Mouse (Mus musculus) liver, embryonic 13.5 days (tissue): ENCODE measurements around the gene Rin1. TPM values are rescaled to one million over a fixed set of nuclear protein-coding genes. Genes with fewer than 3 reads are reported as not detected.
A peak's percentile ranks its signal among the peaks of the same experiment; 100 is the strongest.
"Not testable (repeated sequence)": the region's sequence is repeated elsewhere in the genome, so short reads cannot be mapped to it uniquely, and the experiment has no call there.

Source experiments
- ATAC-seq: fragments of 200-750 bp; cut with Nextera tagmentation; 2 replicates; pipeline ENCODE4 v1.8.0; 2017; ENCODE audit warnings: low read depth, mild to moderate bottlenecking, moderate number of reproducible peaks, moderate library complexity
- DNase-seq: peaks from one replicate; pipeline ENCODE4 v3.0.0; 2022
- H3K27ac ChIP-seq: fragments of 300-500 bp; sonication (generic); 2 replicates; pipeline ENCODE4 v1.5.1; 2015; ENCODE audit warnings: moderate library complexity, mild to moderate bottlenecking, inconsistent platforms
- H3K27me3 ChIP-seq: fragments of 300-500 bp; sonication (generic); 2 replicates; pipeline ENCODE4 v1.6.1; 2015; ENCODE audit warnings: mild to moderate bottlenecking, inconsistent platforms
- H3K36me3 ChIP-seq: fragments of 300-500 bp; sonication (generic); 2 replicates; pipeline ENCODE4 v1.6.1; 2015; ENCODE audit warnings: mild to moderate bottlenecking, inconsistent platforms
- H3K4me1 ChIP-seq: fragments of 300-500 bp; sonication (generic); replicated peaks from 2 replicates; pipeline ENCODE4 v1.6.1; 2015; ENCODE audit warnings: inconsistent platforms
- H3K4me2 ChIP-seq: fragments of 300-500 bp; sonication (generic); 2 replicates; pipeline ENCODE4 v1.6.1; 2015; ENCODE audit warnings: inconsistent platforms, mild to moderate bottlenecking, moderate library complexity
- H3K4me3 ChIP-seq: fragments of 300-500 bp; sonication (generic); replicated peaks from 2 replicates; pipeline ENCODE4 v1.5.1; 2015; ENCODE audit warnings: mild to moderate bottlenecking, inconsistent platforms
- H3K9ac ChIP-seq: fragments of 300-500 bp; sonication (generic); 2 replicates; pipeline ENCODE4 v1.6.1; 2015; ENCODE audit warnings: mild to moderate bottlenecking, inconsistent platforms
- H3K9me3 ChIP-seq: fragments of 300-500 bp; sonication (generic); replicated peaks from 2 replicates; pipeline ENCODE4 v1.6.1; 2016; ENCODE audit warnings: inconsistent platforms
- WGBS: fragments of 180-500 bp; shearing (Covaris S2); methylation state at CpG from one replicate; pipeline ENCODE4 v1.1.7; 2015; ENCODE audit not compliant: insufficient replicate concordance; 5-methylcytosine and 5-hydroxymethylcytosine counted together
- polyA plus RNA-seq: library from polyadenylated mRNA; unstranded; fragments of >200 nt; fragmentation: Nextera tagmentation; extraction: Ambion mirVana; gene quantifications from 2 replicates; pipeline ENCODE4 v1.2.1, GENCODE M21; 2015

Rin1 gene
- polyA plus RNA-seq, 1 experiment from 2014 or later = 0.33 TPM

GRCm38 (mm10) chr19:5086533-5086932, 36.3 kb downstream of the Rin1 start:
- ATAC-seq, H3K4me2 ChIP-seq, H3K9ac ChIP-seq, H3K9me3 ChIP-seq, DNase-seq, H3K4me3 ChIP-seq, H3K27ac ChIP-seq: not testable (repeated sequence)
- 40% methylated on average over 4 of the region's 4 CpGs for WGBS
- Histone ChIP-seq H3K27me3 (peaks cover 60% of the 10 kb centered on the region), H3K4me1 (peaks cover 34% of the 10 kb centered on the region), H3K36me3 (peaks cover 17% of the 10 kb centered on the region)

DNA sequence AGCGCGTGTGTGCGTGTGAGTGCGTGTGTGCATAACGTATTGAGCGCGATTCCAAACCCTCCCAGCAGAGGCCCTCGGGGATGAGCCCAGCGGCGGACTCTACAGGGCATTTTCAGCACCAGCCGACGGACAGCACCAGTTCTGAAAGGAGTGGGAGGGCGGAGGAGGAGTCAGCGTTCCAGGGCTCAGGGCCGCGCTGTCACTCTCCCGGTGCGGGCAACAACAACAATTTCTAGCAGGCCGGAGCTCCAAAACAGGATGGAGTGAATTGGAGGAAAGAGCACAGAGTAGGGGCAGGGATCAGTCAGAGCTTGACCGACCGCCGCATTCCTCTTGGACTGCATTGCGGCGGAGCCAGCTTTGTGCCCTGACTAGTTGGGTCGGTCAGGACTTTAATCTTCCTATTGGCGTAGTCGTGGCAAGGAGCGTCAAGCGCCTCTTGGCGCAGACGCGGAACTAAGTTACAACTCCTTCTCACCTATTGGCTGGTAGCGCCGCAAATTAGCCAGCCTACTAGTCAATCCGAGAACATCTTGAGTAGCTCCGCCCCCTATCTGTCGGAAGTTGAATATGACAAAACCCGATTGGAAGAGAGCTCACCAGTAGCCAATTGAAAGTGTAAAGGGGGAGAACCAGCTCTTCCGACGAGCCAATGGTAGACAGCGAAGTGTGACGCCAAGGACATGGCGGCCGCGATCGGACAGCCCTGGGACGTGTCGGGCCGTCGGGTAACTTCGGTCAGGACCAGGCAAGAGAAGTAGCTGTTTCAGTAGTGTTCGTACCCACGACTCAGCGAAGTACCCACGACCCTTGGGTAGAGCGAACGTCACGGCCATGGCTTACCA, 37.8 kb downstream of the Rin1 start, which contains the start of gene Yif1a:
Gene Yif1a, plus strand, starts transcription at position 655 of the 845 bp plus-strand sequence.
- Histone ChIP-seq H3K4me3 (peak within 1 kb of the TSS; percentile 77), H3K9me3 (no peaks in the 10 kb centered on the region), H3K4me1 (peaks cover 34% of the 10 kb centered on the region), H3K27me3 (peaks cover 44% of the 10 kb centered on the region), H3K36me3 (peaks cover 30% of the 10 kb centered on the region), H3K27ac (peak within 1 kb of the TSS; percentile 84), H3K9ac (peak within 1 kb of the TSS; percentile 77), H3K4me2 (peak within 1 kb of the TSS; percentile 82)
- DNase-seq (peak; percentile 90), ATAC-seq (peak; percentile 92)
- under 1% methylated on average over 58 of the region's 58 CpGs for WGBS

DNA sequence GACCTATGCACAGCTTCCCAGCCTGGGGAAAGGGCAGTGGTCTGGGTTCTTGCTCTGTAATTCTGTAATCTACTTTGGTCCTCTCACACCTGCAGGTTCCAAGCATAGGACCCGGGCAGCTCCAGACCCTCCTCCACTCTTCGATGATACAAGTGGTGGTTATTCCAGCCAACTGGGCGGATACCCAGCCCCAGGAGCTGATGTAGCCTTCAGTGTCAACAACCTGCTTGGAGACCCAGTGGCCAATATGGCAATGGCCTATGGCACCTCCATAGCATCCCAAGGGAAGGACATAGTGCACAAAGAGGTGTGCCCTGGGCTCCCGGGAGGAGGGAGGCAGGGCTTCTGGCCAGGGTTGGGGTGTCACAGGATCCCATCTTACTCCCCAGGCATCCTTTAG, 39.0 kb downstream of the Rin1 start:
- WGBS = 78% methylated on average over 4 of the region's 4 CpGs
- H3K27me3 ChIP-seq = peaks cover 32% of the 10 kb centered on the region
- ATAC-seq (no peak), DNase-seq (no peak)
- peak overlapping the region; percentile 82 for H3K4me2 ChIP-seq
- peaks cover 30% of the 10 kb centered on the region for H3K36me3 ChIP-seq
- no peak overlapping the region for H3K27ac ChIP-seq
- peak overlapping the region; percentile 77 for H3K9ac ChIP-seq
- peak overlapping the region; percentile 77 for H3K4me3 ChIP-seq
- peaks cover 43% of the 10 kb centered on the region for H3K4me1 ChIP-seq
- H3K9me3 ChIP-seq = no peaks in the 10 kb centered on the region

DNA sequence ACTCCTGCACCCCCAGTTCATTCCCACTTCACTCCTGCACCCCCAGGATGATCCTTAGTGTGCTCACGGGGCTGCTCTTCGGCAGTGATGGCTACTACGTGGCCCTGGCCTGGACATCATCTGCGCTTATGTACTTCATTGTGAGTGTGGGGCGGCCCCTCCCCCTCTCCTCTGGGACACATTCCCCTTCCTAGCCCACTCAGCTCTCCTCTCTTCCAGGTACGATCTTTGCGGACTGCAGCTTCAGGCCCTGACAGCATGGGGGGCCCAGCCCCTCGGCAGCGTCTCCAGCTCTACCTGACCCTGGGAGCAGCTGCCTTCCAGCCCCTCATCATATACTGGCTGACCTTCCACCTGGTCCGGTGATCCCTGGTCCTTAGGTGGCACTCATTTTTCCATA, 41.8 kb downstream of the Rin1 start:
- H3K4me3 ChIP-seq = no peak overlapping the region
- H3K4me2 ChIP-seq = no peak overlapping the region
- WGBS = 78% methylated on average over 10 of the region's 10 CpGs
- H3K4me1 ChIP-seq = peaks cover 51% of the 10 kb centered on the region
- DNase-seq = no peak
- no peaks in the 10 kb centered on the region for H3K9me3 ChIP-seq
- no peak overlapping the region for H3K27ac ChIP-seq
- no peak for ATAC-seq
- H3K36me3 ChIP-seq = peaks cover 30% of the 10 kb centered on the region
- no peak overlapping the region for H3K9ac ChIP-seq
- peaks cover 28% of the 10 kb centered on the region for H3K27me3 ChIP-seq

- Histone ChIP-seq H3K9me3 (no peaks in the 10 kb centered on the region), H3K4me1 (peaks cover 58% of the 10 kb centered on the region), H3K4me2 (no peak overlapping the region), H3K9ac (no peak overlapping the region; the same call in 1 of the 2 replicates), H3K4me3 (no peak overlapping the region), H3K27ac (no peak overlapping the region), H3K27me3 (peaks cover 33% of the 10 kb centered on the region), H3K36me3 (peaks cover 30% of the 10 kb centered on the region)
- no peak for ATAC-seq
- 63% methylated on average over 12 of the region's 12 CpGs for WGBS
- no peak for DNase-seq
Measured at GRCm38 (mm10) chr19:5093481-5094242, 43.4 kb downstream of the Rin1 start.

GRCm38 (mm10) chr19:5094243-5094632, 44.0 kb downstream of the Rin1 start:
- 0% methylated on average over 21 of the region's 21 CpGs for WGBS
- Histone ChIP-seq H3K4me2 (no peak overlapping the region), H3K36me3 (peaks cover 32% of the 10 kb centered on the region), H3K9ac (no peak overlapping the region; the same call in 1 of the 2 replicates), H3K27me3 (peaks cover 33% of the 10 kb centered on the region), H3K4me3 (no peak overlapping the region), H3K27ac (no peak overlapping the region), H3K9me3 (no peaks in the 10 kb centered on the region), H3K4me1 (peaks cover 59% of the 10 kb centered on the region)
- DNase-seq = peak; percentile 81
- ATAC-seq = peak; percentile 52

DNA sequence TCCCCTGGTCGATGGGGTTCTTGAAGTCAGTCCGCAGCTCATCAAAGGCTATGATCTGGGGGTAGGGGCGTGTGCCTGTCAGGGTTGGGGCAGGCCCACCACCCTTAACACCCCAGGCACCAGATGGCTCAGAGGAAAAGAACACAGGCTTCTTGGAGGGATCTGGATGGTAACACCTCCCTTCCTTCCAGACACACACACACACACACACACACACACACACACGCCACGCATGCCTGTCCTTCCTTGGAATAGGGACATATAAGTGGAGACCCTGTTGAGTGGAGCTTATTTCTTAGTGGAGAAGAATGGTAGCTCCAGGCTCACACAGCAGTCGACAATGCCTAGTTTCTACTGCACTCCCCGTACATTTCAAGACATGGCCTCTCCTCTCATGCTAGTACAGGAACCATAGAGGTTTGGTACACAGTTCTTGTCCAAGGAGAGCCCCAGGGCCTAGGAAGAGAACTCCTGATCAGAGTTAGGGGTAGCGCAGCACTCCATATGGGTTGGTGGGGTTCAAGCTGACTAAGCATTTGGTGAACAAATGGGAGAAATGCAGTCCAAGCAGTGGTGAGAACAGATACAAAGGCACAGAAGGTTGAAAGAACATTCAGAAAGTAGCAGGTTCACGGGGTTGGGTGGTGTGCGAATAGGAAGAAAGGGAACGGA, 44.6 kb downstream of the Rin1 start:
- no peak overlapping the region for H3K4me3 ChIP-seq
- H3K27ac ChIP-seq = no peak overlapping the region
- ATAC-seq (no peak), DNase-seq (no peak)
- peaks cover 56% of the 10 kb centered on the region for H3K4me1 ChIP-seq
- no peak overlapping the region for H3K9ac ChIP-seq
- H3K27me3 ChIP-seq = peaks cover 33% of the 10 kb centered on the region
- H3K4me2 ChIP-seq = no peak overlapping the region
- H3K9me3 ChIP-seq = no peaks in the 10 kb centered on the region
- H3K36me3 ChIP-seq = peaks cover 35% of the 10 kb centered on the region
- WGBS = 47% methylated on average over 11 of the region's 11 CpGs

DNA sequence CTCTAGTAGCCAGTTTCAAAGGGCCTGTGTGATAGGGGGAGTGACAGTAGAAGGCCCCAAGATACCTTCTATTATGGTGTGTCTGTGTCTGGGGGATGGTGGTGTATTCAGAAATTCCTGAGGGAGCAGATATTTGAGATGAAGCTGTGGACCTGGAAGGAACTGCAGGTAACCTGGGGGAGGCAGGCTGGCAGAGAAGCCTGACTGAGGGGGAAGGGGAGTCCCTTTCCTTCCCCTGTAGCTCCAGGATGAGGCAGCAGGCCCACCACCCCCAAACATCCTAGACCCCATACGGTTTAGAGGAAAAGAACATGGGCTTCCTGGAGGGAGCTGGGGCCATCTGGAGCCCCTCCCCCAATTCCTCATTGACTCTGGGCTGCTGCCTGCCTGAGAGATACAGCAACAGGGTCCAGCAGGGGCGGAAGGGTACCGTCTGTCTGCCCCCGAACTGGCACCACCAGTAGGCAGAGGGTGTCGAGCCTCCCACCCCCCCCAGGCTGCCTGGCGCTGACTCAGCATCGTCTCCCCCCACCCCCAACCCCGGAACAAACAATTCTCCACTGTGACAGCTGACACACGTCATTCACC, 45.7 kb downstream of the Rin1 start:
- H3K9ac ChIP-seq = no peak overlapping the region
- DNase-seq = no peak
- WGBS = 10% methylated on average over 9 of the region's 9 CpGs
- H3K4me2 ChIP-seq = no peak overlapping the region
- peaks cover 56% of the 10 kb centered on the region for H3K4me1 ChIP-seq
- no peak overlapping the region for H3K4me3 ChIP-seq
- H3K27me3 ChIP-seq = peaks cover 33% of the 10 kb centered on the region
- H3K27ac ChIP-seq = no peak overlapping the region
- no peaks in the 10 kb centered on the region for H3K9me3 ChIP-seq
- ATAC-seq = no peak
- peaks cover 38% of the 10 kb centered on the region for H3K36me3 ChIP-seq

GRCm38 (mm10) chr19:5097521-5098362, 47.5 kb downstream of the Rin1 start:
- Histone ChIP-seq H3K27ac (no peak overlapping the region), H3K36me3 (peaks cover 39% of the 10 kb centered on the region), H3K27me3 (peaks cover 33% of the 10 kb centered on the region), H3K4me3 (peak overlapping the region; percentile 54), H3K9ac (peak overlapping the region; percentile 63), H3K9me3 (no peaks in the 10 kb centered on the region), H3K4me2 (peak overlapping the region; percentile 87), H3K4me1 (peaks cover 56% of the 10 kb centered on the region)
- DNase-seq (no peak), ATAC-seq (no peak)
- WGBS = 7% methylated on average over 31 of the region's 31 CpGs

GRCm38 (mm10) chr19:5098363-5099143, 48.3 kb downstream of the Rin1 start, which contains the start of gene Cnih2:
Cnih2 (minus strand) TSS chr19:5098521.
- peak; percentile 67 for ATAC-seq
- Histone ChIP-seq H3K4me2 (peak within 1 kb of the TSS; percentile 87), H3K36me3 (peaks cover 45% of the 10 kb centered on the region), H3K4me1 (peaks cover 55% of the 10 kb centered on the region), H3K9me3 (no peaks in the 10 kb centered on the region), H3K27me3 (peaks cover 33% of the 10 kb centered on the region), H3K27ac (no peak within 1 kb of the TSS), H3K9ac (peak within 1 kb of the TSS; percentile 63), H3K4me3 (peak within 1 kb of the TSS; percentile 54)
- peak; percentile 57 for DNase-seq
- 7% methylated on average over 42 of the region's 48 CpGs for WGBS
